Comparison of ENCODE assay signal across 18 mouse cellular contexts in genomic region chr10:107247001-107247670, GRCm38 (mm10). TPM values are rescaled to one million over a fixed set of nuclear protein-coding genes. Genes with fewer than 3 reads are reported as not detected.
"Had no signal": no experiment of that assay in that cellular context is flagged by ENCODE, and none has a peak within 500 bp of the region (broad histone marks: within the 10 kb centered on the region; RNA-seq: fewer than 3 reads in every experiment).

No protein-coding gene starts in this region.

- DNase-seq: cerebellum, adult 9-10 months; cerebellum, adult 9-11 months; cerebellum, postnatal 10 days; cerebellum, postnatal 14 days; cerebellum, postnatal 25 days; cerebellum, postnatal 36 days; embryo, embryonic 11 days; forebrain, postnatal 0 days; gastrocnemius, adult 2 months; gastrocnemius, postnatal 10 days; gastrocnemius, postnatal 14 days; gastrocnemius, postnatal 25 days; gastrocnemius, postnatal 36 days; heart, adult 11 months; heart, adult 18-20 months; heart, adult 2 months had no signal

RNA-seq across cellular contexts. Expression of gene Lin7a, which starts 24.4 kb away (rescaled TPM):
- total RNA-seq: common myeloid progenitor, adult 5-6 weeks; granulocyte monocyte progenitor cell, adult 5-6 weeks had no signal
